Mouse (Mus musculus): ENCODE measurements at regions not wholly inside any gene's neighbourhood (a gene's known extent, or its start where the extent isn't known, plus 50 kb on each side); places are given as distances from the start of the nearest gene placed in this dataset.

DNA sequence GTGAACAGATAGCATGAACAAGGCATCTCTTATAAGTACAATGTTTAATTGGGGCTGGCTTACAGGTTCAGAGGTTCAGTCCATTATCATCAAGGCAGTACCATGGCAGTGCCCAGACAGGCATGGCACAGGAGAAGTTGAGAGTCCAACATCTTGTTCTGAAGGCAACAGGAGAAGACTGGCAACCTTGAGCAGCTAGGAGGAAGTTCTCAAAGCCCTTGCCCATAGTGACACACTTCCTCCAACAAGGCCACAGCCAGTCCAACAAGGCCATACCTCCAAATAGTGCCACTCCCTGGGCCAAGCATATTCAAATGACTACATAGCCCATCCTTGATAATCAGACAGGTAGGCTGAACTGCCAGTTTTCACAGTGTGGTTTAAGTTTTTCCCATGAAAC lies 281.2 kb downstream of the Bcl11a start:
- TF ChIP-seq CTCF (IDR thresholded peaks at IDR 0.05; ENCODE audit: low read depth, low read length) (no peak), POLR2A (IDR thresholded peaks at IDR 0.05; ENCODE audit: extremely low read depth, insufficient read depth, low read length) (no peak)
